Comparison of ENCODE assay signal across 18 mouse cellular contexts in genomic region chr4:136944558-136945350, GRCm38 (mm10). TPM values are rescaled to one million over a fixed set of nuclear protein-coding genes. Genes with fewer than 3 reads are reported as not detected.
DNase-seq lines count a peak whose midpoint lies in the region; ATAC-seq and TF ChIP-seq lines count a peak whose summit lies in the region.
"Had no signal": no experiment of that assay in that cellular context is flagged by ENCODE, and none has a peak within 500 bp of the region (broad histone marks: within the 10 kb centered on the region; RNA-seq: fewer than 3 reads in every experiment).

No protein-coding gene starts in this region.

- no peaks in the 10 kb centered on the region for H3K36me3 ChIP-seq in testis, adult 2 months (ENCODE audit: control insufficient read depth, insufficient read depth, low read length)
- H3K36me3 ChIP-seq: limb, embryonic 13.5 days; midbrain, embryonic 12.5 days had no signal

- H3K27ac ChIP-seq in testis, adult 2 months (ENCODE audit: control insufficient read depth, insufficient read depth, low read depth, low read length), result peak overlapping the region; percentile 5; the same call in 1 of the 2 replicates
- H3K27ac ChIP-seq: limb, embryonic 13.5 days; midbrain, embryonic 12.5 days had no signal

- TF ChIP-seq CTCF in testis, adult 2 months (IDR thresholded peaks at IDR 0.05; ENCODE audit: control insufficient read depth, insufficient read depth, insufficient replicate concordance, low read depth, low read length), result no peak

- peak; percentile 50 for DNase-seq in cerebellum, adult 9-10 months
- no peak for DNase-seq in cerebellum, postnatal 4 days (ENCODE audit: low spot score in 2 of 2)
- peak; percentile 43 for DNase-seq in kidney, postnatal 10 days
- no peak for DNase-seq in kidney, postnatal 25 days
- no peak for DNase-seq in testis, postnatal 14 days (ENCODE audit: low spot score)
- DNase-seq in left cerebral cortex, postnatal 36 days (ENCODE audit: low spot score in 2 of 2), result no peak
- DNase-seq: adrenal gland, adult 8-10 months; layer of hippocampus, postnatal 36 days; lung, adult 18-20 months; lung, postnatal 36 days had no signal

- intact Hi-C loops in left cerebral cortex, postnatal 36 days (cut with DNase I), result no loop called here

- no peak overlapping the region for H3K4me3 ChIP-seq in testis, adult 2 months (ENCODE audit: control insufficient read depth, low read depth, low read length)
- H3K4me3 ChIP-seq: limb, embryonic 13.5 days; midbrain, embryonic 12.5 days had no signal

- no peaks in the 10 kb centered on the region for H3K4me1 ChIP-seq in testis, adult 2 months (ENCODE audit: control insufficient read depth, insufficient read depth, low read length)

- H3K27me3 ChIP-seq in testis, adult 2 months (ENCODE audit: control insufficient read depth, insufficient read depth, low read length), result no peaks in the 10 kb centered on the region

- ATAC-seq in erythroid progenitor cell, adult 5-6 weeks (replicated peaks; ENCODE audit: low FRiP score, poor library complexity, severe bottlenecking), result no peak

- no peak for TF ChIP-seq POLR2A in testis, adult 2 months (IDR thresholded peaks at IDR 0.05; ENCODE audit: control insufficient read depth, low read depth, low read length)

RNA-seq across cellular contexts. Expression of gene Epha8, which starts 11.9 kb away (rescaled TPM):
- polyA plus RNA-seq in testis, adult 2 months (2012; rRNA removed), result 2.0 and 2.1 TPM in 2 replicates
- 1 to 10 TPM; 4.7 to 5.5 TPM for total RNA-seq in left cerebral cortex, postnatal 36 days (2021)
- not detected in 2 replicates for total RNA-seq in erythroid progenitor cell, adult 5-6 weeks (2015; ENCODE audit: low replicate concordance)
- not detected in 2 replicates for total RNA-seq in erythroid progenitor cell, adult 5-6 weeks (2017; ENCODE audit: low replicate concordance)
- total RNA-seq: heart, postnatal 25 days had no signal
- polyA plus RNA-seq: heart, embryonic 11.5 days had no signal

RNA-seq across cellular contexts. Expression of gene C1qa, which starts 46.2 kb away (rescaled TPM):
- 5.2 and 6.7 TPM in 2 replicates for polyA plus RNA-seq in testis, adult 2 months (2012; rRNA removed)
- total RNA-seq in left cerebral cortex, postnatal 36 days (2021), result 10 to 100 TPM; 49.6 to 50.7 TPM
- total RNA-seq in erythroid progenitor cell, adult 5-6 weeks (2015; ENCODE audit: low replicate concordance), result 69.2 and 74.6 TPM in 2 replicates
- total RNA-seq in erythroid progenitor cell, adult 5-6 weeks (2017; ENCODE audit: low replicate concordance), result 35.7 and 58.5 TPM in 2 replicates
- total RNA-seq: ES-E14 had no signal
- polyA plus RNA-seq: C2C12 had no signal

RNA-seq across cellular contexts. Expression of gene C1qc, which starts 51.9 kb away (rescaled TPM):
- 8.9 and 10.9 TPM in 2 replicates for polyA plus RNA-seq in testis, adult 2 months (2012; rRNA removed)
- total RNA-seq in left cerebral cortex, postnatal 36 days (2021), result 10 to 100 TPM; 40.6 to 47.2 TPM
- 66.2 and 68.5 TPM in 2 replicates for total RNA-seq in erythroid progenitor cell, adult 5-6 weeks (2015; ENCODE audit: low replicate concordance)
- total RNA-seq in erythroid progenitor cell, adult 5-6 weeks (2017; ENCODE audit: low replicate concordance), result 32.8 and 39.5 TPM in 2 replicates
- total RNA-seq: ES-E14 had no signal
- polyA plus RNA-seq: C2C12 had no signal

RNA-seq across cellular contexts. Expression of gene C1qb, which starts 58.8 kb away (rescaled TPM):
- polyA plus RNA-seq in testis, adult 2 months (2012; rRNA removed), result 18.9 and 20.5 TPM in 2 replicates
- total RNA-seq in left cerebral cortex, postnatal 36 days (2021), result 10 to 100 TPM; 55.7 to 58.1 TPM
- 156 and 168 TPM in 2 replicates for total RNA-seq in erythroid progenitor cell, adult 5-6 weeks (2015; ENCODE audit: low replicate concordance)
- 46.1 and 49.5 TPM in 2 replicates for total RNA-seq in erythroid progenitor cell, adult 5-6 weeks (2017; ENCODE audit: low replicate concordance)
- total RNA-seq: ES-E14 had no signal
- polyA plus RNA-seq: C2C12 had no signal

Comparison
In these comparisons a context has a peak if more than half of its experiments do, and no peak if none do; other contexts are left out.
1. DNase-seq: peak in cerebellum, adult 9-10 months (single experiment) and kidney, postnatal 10 days (single experiment); none in cerebellum, postnatal 4 days (0 of 2), kidney, postnatal 25 days (0 of 2), testis, postnatal 14 days (single experiment) and left cerebral cortex, postnatal 36 days (0 of 2).
2. RNA of gene Epha8, which starts 11.9 kb away (total RNA-seq): 4.7 to 5.5 TPM in left cerebral cortex, postnatal 36 days; not detected in erythroid progenitor cell, adult 5-6 weeks; every median in the first group is over 4 times any median in the second.